Mouse (Mus musculus): ENCODE data around the gene Lgi1. TPM values are rescaled to one million over a fixed set of nuclear protein-coding genes. Genes with fewer than 3 reads are reported as not detected.
A peak's percentile ranks its signal among the peaks of the same experiment; 100 is the strongest.

Gene Lgi1
- polyA plus RNA-seq, 1 experiment from 2014 or later = 9.5 TPM

DNA sequence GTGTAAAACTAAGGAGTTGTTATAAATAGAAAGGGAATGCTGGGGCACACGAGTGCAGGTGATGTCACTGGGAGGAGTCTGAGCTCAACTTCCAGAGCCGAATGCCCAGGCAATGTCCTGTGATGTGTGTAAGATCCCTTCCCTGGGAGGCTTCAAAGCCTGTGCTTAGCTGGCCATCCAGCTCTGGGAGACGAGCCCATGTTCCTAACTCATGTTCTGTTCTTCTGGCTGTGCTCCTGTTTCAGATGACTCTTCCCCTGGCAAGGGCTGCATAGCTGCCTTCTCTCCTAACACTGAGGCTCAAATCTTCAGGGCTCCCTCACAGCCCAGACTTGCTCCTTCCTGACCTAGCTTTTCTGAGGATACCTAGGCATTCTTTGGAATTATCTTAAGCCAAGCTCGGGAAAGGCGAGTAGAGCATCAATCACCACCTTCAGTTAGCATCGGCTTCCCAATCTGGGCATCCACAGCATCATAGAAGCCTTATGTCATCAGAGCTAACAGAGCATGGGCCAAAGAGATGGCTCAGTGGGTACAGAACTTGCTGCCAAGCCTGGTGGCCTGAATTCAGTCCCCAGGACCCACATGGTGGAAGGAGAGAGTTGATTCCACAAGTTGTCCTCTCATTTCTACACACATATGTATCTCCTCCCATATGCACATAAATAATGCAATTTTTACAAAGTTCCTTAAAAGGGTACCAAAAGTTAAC, 52.4 kb downstream of the Lgi1 start:
- peaks cover 5% of the 10 kb centered on the region; the same call in 1 of the 2 replicates for H3K9me3 ChIP-seq
- 87% methylated on average over 6 of the region's 6 CpGs for WGBS

DNA sequence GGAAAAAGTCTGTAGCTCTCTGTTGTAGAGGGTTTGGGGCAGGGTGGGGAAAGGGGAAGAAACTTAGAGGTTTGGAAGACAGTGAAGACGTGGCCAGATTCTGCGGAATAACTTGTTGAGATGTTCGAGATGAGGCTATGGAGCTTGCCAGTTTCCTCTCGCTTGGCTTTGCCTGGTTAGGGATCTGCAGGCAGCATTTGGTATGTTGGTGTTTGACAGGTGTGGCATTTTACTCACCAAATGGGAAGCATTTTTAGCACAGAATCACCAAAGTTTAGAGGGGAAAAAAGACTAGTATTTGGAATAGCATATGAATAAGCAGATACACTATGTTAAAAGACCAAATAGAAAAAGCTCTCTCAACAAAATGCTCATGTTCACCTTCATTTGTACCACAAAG, 54.0 kb downstream of the Lgi1 start:
- no peak overlapping the region for H3K9ac ChIP-seq
- no peak overlapping the region for H3K4me3 ChIP-seq
- no peak overlapping the region for H3K27ac ChIP-seq (replicated peaks)
- no peaks in the 10 kb centered on the region for H3K36me3 ChIP-seq
- 90% methylated on average over 4 of the region's 4 CpGs for WGBS
- H3K27me3 ChIP-seq = no peaks in the 10 kb centered on the region
- H3K4me2 ChIP-seq = no peak overlapping the region
- no peak for ATAC-seq (ENCODE audit: low read depth)
- peaks cover 5% of the 10 kb centered on the region; the same call in 1 of the 2 replicates for H3K9me3 ChIP-seq
- no peaks in the 10 kb centered on the region for H3K4me1 ChIP-seq (replicated peaks)

More for the DNA sequence above, 52.4 kb downstream of the Lgi1 start:
- Histone ChIP-seq H3K27me3 (no peaks in the 10 kb centered on the region), H3K4me3 (no peak overlapping the region), H3K4me1 (replicated peaks) (no peaks in the 10 kb centered on the region), H3K27ac (replicated peaks) (no peak overlapping the region), H3K4me2 (no peak overlapping the region), H3K36me3 (no peaks in the 10 kb centered on the region), H3K9ac (no peak overlapping the region)
- no peak for ATAC-seq (ENCODE audit: low read depth)

DNA sequence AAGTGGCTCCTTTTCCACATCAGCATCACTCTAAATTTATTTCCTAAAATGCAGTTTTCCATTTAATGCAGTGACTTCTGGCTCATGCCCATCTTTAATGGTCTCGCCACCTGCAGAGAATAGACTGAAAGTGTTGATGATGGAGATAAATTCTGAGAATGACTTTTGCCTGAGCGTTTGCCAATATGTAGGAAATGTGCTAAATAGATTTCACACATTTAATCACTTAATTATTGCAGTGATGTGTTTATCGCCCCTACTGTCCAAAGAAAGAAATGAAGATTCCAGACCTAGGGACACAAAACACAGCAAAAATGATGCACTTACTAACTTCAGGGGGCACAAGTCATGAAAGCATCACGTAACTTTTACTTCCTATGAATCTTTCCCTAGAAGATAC, 54.8 kb downstream of the Lgi1 start:
- no peak for ATAC-seq (ENCODE audit: low read depth)
- H3K4me1 ChIP-seq (replicated peaks) = peaks cover 4% of the 10 kb centered on the region
- peaks cover 5% of the 10 kb centered on the region; the same call in 1 of the 2 replicates for H3K9me3 ChIP-seq
- H3K4me3 ChIP-seq = no peak overlapping the region
- H3K36me3 ChIP-seq = no peaks in the 10 kb centered on the region
- H3K4me2 ChIP-seq = no peak overlapping the region
- H3K27me3 ChIP-seq = no peaks in the 10 kb centered on the region
- 81% methylated on average over 4 of the region's 4 CpGs for WGBS
- no peak overlapping the region for H3K9ac ChIP-seq
- H3K27ac ChIP-seq (replicated peaks) = no peak overlapping the region

DNA sequence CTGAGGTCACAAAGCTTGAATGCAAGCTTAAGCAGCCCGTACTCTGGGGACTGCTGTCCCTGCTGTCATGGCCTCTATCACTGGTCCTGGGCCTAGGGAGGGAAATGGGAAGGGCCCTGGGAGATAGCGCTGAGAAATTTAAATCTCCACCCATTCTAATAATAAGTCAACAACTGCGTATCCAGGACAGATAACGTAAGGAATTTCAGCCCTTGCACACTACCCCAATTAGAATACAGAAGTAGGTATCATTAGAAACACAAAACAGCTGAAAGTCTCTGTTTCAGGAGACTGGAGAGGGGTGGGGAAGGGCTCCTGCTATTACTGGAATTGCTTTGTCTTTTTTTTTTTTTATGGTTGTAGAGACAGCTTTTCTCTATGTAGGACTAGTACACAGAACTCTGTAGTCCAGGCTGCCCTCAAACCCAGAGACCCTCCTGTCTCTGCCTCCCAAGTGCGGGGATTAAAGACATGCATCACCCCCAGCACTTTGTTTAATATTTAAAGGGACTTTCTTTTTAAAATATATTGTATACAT, 56.4 kb downstream of the Lgi1 start:
- WGBS = 85% methylated on average over 5 of the region's 5 CpGs
- Histone ChIP-seq H3K9me3 (peaks cover 5% of the 10 kb centered on the region; the same call in 1 of the 2 replicates), H3K4me1 (replicated peaks) (peaks cover 8% of the 10 kb centered on the region), H3K9ac (no peak overlapping the region), H3K4me3 (no peak overlapping the region), H3K4me2 (no peak overlapping the region), H3K27ac (replicated peaks) (no peak overlapping the region), H3K36me3 (no peaks in the 10 kb centered on the region), H3K27me3 (no peaks in the 10 kb centered on the region)
- ATAC-seq (ENCODE audit: low read depth) = no peak

DNA sequence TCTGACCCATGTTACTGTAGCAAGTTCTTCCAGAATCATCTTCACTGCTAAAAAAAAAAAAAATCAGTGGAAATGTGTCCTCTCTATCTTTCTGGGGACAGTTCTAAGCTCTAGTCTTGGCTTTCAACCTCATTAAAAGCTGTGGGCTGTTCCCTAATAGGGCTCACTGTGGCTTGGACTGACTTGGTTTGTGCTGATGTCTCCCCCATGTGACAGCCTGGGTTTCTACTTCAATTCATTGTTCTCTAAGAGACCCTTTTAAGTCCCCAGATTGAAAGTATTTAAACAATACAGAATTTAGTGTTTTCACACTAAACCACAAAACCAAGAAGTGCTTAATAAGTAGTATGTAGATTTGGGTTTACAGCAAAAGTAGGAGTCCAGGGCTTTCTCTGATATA, 59.4 kb downstream of the Lgi1 start:
- Histone ChIP-seq H3K4me2 (no peak overlapping the region), H3K36me3 (no peaks in the 10 kb centered on the region), H3K9me3 (no peaks in the 10 kb centered on the region), H3K27ac (replicated peaks) (no peak overlapping the region), H3K4me1 (replicated peaks) (peaks cover 8% of the 10 kb centered on the region), H3K27me3 (no peaks in the 10 kb centered on the region), H3K4me3 (no peak overlapping the region), H3K9ac (no peak overlapping the region)
- ATAC-seq (ENCODE audit: low read depth) = no peak

DNA sequence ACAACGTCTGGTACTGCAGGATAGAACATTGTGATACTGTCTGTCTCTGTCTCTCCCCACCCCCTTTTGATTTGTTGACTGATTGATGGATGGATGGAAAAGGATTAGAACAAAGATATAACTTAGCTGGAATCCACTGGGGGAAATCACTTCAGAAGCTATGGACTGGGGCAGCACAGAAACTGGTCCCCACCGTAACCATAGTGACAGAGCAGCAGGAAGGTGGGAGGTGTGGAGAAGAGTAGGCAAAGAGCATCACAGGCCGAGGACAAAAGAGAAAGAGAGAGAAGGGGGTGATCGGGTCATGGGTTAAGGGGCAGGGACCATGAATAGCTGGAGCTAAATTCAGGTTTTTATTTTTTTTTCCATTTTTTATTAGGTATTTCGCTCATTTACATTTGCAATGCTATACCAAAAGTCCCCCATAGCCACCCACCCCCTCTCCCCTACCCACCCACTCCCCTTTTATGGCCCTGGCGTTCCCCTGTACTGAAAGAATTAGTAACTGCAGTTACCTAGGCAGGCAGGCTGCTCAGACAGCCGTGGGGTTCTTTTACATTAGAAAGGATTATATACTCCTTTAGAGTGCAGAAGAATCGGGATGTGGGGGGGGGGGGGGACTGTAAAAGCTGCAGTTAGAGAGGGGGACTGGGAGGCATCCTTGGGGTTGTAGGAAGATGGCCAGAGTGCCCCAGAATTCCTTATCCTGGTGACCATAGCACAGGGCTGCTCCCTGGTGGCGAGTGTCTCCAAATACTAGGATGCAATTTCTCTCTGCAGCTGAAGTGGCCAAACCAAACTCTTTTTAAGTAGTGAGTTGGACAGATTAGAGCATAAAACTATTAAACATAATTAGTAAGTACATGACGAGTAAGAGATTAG, 60.1 kb downstream of the Lgi1 start:
- Histone ChIP-seq H3K36me3 (no peaks in the 10 kb centered on the region), H3K27me3 (no peaks in the 10 kb centered on the region), H3K27ac (replicated peaks) (no peak overlapping the region), H3K9me3 (no peaks in the 10 kb centered on the region), H3K4me1 (replicated peaks) (peaks cover 8% of the 10 kb centered on the region), H3K9ac (no peak overlapping the region), H3K4me2 (no peak overlapping the region), H3K4me3 (no peak overlapping the region)
- WGBS = 16% methylated on average over 10 of the region's 10 CpGs
- peak; percentile 71 for ATAC-seq (ENCODE audit: low read depth)

DNA sequence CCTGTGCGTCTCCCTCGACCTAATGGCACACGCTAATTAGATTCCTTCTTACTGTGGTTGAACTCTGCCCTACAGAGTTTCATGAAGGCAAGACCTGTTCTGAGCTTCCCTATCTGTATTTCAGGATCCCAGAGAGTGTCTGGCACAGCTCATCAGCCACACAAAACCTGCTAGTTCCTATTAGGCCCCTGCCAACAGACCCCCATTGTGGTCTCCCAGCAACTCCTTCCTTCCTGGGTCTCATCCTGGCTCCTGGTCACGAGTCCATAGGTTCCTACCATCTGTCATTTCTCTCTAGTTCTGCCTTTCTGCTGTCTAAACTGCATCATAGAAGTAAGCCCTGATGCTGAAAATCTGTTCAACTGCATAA, 60.7 kb downstream of the Lgi1 start:
- no peak overlapping the region for H3K27ac ChIP-seq (replicated peaks)
- no peaks in the 10 kb centered on the region for H3K36me3 ChIP-seq
- no peak overlapping the region for H3K9ac ChIP-seq
- no peaks in the 10 kb centered on the region for H3K9me3 ChIP-seq
- no peak overlapping the region for H3K4me3 ChIP-seq
- H3K27me3 ChIP-seq = no peaks in the 10 kb centered on the region
- WGBS = 67% methylated on average over 4 of the region's 4 CpGs
- peaks cover 8% of the 10 kb centered on the region for H3K4me1 ChIP-seq (replicated peaks)
- ATAC-seq (ENCODE audit: low read depth) = 0 out of 2 replicates have a peak, but pooled peaks have one; percentile 17
- H3K4me2 ChIP-seq = no peak overlapping the region

DNA sequence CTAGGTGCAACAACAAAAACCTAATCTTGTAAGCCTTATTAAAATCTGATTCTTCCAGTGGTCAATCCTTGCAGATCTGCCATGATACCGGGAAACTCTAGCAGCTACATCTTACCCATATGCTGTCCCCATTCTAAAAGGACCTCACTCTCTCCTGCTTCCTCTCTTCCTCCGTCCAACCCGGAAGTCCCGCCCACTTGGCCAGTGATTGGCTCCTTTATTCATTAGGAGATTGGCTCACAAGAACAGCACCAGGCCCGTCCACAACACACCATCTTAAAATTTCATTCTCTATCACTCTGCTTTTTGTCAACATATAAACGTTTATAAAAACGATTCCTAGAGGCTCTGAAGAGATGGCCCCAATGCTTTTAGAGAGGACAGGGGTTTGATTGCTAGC, 61.5 kb downstream of the Lgi1 start:
- Histone ChIP-seq H3K9ac (no peak overlapping the region), H3K4me1 (replicated peaks) (peaks cover 8% of the 10 kb centered on the region), H3K36me3 (no peaks in the 10 kb centered on the region), H3K27ac (replicated peaks) (no peak overlapping the region), H3K4me3 (no peak overlapping the region), H3K4me2 (no peak overlapping the region), H3K9me3 (no peaks in the 10 kb centered on the region), H3K27me3 (no peaks in the 10 kb centered on the region)
- ATAC-seq (ENCODE audit: low read depth) = no peak
- WGBS = 88% methylated on average over 7 of the region's 7 CpGs

DNA sequence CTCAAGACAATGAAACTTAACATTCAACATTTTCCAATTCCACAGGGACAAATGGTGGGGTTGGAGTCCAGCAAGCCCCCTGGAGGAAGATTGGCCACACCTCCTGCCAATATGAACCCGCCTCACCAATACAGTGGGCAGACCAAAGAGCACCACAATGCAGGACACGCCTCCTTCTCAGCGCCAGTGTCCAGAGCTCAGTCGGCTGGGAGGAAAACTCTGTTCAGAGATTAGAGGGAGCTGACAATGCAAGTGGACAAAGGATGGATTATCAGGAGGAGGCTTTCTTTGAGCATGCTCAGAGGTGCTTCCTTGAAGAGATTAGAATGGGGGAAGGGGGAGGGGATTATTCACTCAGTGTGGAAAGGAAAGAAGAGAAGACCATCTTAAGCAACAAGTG, 62.7 kb downstream of the Lgi1 start:
- Histone ChIP-seq H3K4me2 (no peak overlapping the region), H3K9ac (no peak overlapping the region), H3K27me3 (no peaks in the 10 kb centered on the region), H3K36me3 (no peaks in the 10 kb centered on the region), H3K27ac (replicated peaks) (no peak overlapping the region), H3K4me3 (no peak overlapping the region), H3K9me3 (no peaks in the 10 kb centered on the region), H3K4me1 (replicated peaks) (peaks cover 8% of the 10 kb centered on the region)
- WGBS = 54% methylated on average over 4 of the region's 4 CpGs
- ATAC-seq (ENCODE audit: low read depth) = no peak

DNA sequence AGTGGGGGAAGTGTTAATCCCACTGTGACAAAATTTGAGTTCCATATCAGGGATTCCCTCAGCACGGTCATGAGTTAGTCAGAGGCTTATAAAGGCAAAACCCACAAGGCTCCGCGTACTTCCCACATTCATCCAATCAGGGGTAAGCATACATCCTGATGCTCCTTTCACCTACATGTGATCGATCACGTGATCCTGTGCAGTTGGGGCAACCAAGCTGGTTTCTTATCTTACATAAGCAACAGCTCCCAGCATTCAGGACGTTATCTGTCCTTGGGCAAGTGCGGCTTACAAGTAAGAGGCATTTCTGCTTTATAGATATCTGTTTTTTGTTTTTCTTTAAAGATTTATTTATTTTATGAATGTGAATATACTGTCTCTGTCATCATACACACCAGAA, 63.7 kb downstream of the Lgi1 start:
- Histone ChIP-seq H3K4me3 (no peak overlapping the region), H3K9me3 (no peaks in the 10 kb centered on the region), H3K27ac (replicated peaks) (no peak overlapping the region), H3K9ac (no peak overlapping the region), H3K27me3 (no peaks in the 10 kb centered on the region), H3K4me1 (replicated peaks) (peaks cover 8% of the 10 kb centered on the region), H3K36me3 (no peaks in the 10 kb centered on the region), H3K4me2 (no peak overlapping the region)
- ATAC-seq (ENCODE audit: low read depth) = no peak
- WGBS = 92% methylated on average over 7 of the region's 7 CpGs

DNA sequence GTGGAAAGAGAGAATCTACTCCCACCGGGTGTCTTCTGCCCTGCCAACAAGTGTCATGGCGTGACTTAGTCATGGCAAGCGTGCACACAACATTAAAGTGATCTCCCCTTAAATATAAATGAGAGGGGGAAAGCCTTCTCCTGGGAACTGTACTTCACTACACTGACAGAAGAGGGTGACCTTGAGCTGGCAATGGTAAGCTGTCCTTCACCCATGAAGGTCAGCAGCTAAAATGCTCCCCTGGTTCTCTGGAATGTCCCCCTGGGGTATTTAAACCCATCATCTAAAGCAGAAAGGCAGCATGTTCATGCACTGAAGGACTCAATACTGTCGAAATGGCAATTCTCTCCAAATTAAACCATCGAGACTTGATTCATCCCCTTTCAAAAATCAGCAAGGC, 64.9 kb downstream of the Lgi1 start:
- no peak for ATAC-seq (ENCODE audit: low read depth)
- 79% methylated on average over 5 of the region's 5 CpGs for WGBS
- peaks cover 4% of the 10 kb centered on the region; the same call in 1 of the 2 replicates for H3K4me1 ChIP-seq (replicated peaks)

DNA sequence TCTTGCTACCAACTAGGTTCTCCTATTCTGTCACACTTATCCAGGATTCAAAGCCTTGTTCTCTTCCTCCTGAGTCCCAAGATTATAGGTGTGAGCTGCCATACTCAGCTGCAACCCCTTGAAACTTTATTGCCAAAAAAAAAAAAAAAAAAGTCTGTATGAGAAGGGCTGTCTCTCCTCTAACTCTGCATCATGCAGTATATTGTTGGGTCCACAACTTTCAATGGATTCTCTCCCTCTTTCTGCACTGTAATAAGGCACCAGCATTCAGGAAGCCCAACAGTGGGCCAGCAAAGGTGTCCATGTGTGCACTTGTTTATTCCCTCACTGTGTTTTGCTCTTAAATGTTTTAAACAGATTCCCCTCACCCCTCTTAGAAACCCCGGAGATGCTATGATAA, 66.7 kb downstream of the Lgi1 start:
- Histone ChIP-seq H3K4me1 (replicated peaks) (no peaks in the 10 kb centered on the region), H3K4me2 (no peak overlapping the region), H3K4me3 (no peak overlapping the region), H3K9ac (no peak overlapping the region), H3K27ac (replicated peaks) (no peak overlapping the region), H3K36me3 (no peaks in the 10 kb centered on the region), H3K27me3 (no peaks in the 10 kb centered on the region), H3K9me3 (no peaks in the 10 kb centered on the region)
- ATAC-seq (ENCODE audit: low read depth) = no peak
- WGBS = 43% methylated on average over 1 of the region's 1 CpGs

More for the DNA sequence above, 64.9 kb downstream of the Lgi1 start:
- H3K36me3 ChIP-seq = no peaks in the 10 kb centered on the region
- no peak overlapping the region for H3K27ac ChIP-seq (replicated peaks)
- no peak overlapping the region for H3K4me3 ChIP-seq
- no peak overlapping the region for H3K4me2 ChIP-seq
- H3K9me3 ChIP-seq = no peaks in the 10 kb centered on the region
- H3K9ac ChIP-seq = no peak overlapping the region
- no peaks in the 10 kb centered on the region for H3K27me3 ChIP-seq

All from neural tube, embryonic 13.5 days (tissue).